Mouse (Mus musculus): ENCODE data around the gene Gm10491.
"Not testable (repeated sequence)": the region's sequence is repeated elsewhere in the genome, so short reads cannot be mapped to it uniquely, and the experiment has no call there.

The Gm10491 gene

DNA sequence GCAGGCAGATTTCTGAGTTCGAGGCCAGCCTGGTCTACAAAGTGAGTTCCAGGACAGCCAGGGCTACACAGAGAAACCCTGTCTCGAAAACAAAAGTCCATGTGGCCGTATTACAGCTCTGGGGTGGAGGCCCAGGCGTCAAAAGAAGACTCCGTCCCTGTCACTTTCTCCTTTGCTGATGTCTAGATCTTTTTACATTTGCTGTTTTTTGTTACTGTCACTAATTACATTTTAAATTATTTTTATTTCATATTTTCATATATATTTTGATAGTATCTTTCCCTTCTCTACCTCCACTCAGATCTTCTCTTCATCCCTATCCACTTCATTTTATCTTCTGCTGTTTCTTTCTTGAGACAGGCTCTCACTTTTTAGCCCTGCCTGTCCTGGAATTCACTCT, at the start of gene Gm10491:
Gene Gm10491, minus strand, starts transcription at position 101 of the 400 bp plus-strand sequence.
- DNase-seq (ENCODE audit: low read depth), result no peak

DNA sequence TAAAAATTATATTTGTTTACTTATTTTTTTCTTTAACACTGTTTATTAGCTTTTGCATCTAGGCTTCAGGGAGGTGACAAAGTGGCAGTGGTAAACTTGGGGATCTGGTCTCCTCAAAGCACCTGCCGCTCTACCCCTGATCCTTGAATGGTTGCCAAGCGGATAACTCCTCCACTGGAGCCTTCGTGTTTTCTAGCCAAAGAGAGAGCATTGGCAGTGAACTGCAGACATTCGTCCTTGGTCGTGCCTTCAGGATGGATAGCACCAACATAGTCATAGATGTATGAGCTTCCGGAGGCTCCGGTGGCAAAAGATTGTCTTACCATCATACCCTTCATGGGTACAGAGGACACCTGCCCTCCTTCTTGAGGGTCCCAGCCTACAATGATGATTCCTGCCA, 42.5 kb upstream of the Gm10491 start:
- DNase-seq (ENCODE audit: low read depth), result no peak

DNA sequence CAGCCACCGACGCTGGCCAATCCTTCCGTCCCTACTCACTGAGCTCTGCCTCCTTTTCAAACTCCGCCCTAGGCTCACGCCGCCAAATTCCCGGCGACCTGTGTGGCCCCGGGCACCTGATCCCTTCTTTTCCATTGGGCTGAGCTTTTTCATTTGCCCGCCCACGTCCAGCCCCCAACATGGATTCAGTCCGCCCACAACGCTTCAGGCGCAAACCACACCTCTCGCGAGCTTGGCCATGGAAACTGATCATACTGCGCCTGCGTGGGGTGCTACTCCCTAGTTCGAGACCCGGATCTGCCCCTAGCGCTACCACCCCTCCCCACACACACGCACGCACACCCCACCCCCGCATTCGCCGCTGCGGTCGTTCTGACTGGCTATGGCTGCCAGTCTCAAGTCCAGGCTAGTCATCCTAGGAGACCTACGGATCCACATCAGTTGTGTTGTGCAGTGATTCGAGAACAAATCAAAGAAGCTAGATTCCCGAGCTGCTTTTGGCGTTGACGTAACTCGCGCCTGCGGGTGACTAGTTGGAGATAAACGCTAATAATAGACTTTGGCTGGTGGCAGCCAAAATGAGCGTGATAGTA, 40.4 kb upstream of the Gm10491 start:
- DNase-seq (ENCODE audit: low read depth), result peak; percentile 86

DNA sequence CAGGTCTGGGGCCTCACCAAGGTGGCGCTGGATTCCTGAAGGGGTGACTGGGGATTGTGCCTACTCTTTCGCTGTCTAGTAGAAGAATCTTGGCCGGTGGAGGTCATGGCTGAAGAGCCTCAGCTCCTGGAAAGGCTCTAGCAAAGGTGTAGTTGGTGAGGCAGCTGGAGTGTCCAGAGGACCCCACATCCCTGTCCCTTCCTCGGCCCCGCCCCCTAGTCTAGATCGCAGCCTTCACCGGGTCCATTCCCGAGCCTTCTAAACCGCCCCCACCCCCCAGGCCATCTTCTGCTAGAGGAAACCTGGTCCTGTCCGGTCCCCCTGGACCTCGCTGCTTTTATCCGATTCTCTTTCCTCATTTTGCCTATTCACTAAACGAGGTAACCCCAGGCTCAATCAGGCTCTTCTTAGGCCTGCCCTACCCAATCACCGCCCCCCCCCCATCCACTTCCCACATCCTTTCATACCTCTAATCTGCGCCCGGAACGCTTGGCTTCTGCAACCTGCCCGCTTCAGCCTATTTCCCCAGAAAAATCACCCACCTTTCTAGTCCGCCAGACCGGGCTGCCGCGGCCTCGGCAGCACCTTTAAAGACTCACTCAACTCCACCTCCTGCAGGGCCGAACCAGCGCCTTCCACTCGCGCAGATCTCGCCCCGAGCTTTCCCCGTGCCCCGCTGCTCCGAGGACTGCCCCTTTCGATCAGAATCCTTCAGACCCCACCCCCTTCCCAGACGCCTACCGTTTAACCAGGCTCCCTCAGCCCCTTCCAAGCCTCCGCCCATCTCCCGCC, 39.7 kb upstream of the Gm10491 start, which contains the start of gene Hdac6:
Gene Hdac6, minus strand, starts transcription at position 782 of the 792 bp plus-strand sequence.
- DNase-seq (ENCODE audit: low read depth), result no peak

DNA sequence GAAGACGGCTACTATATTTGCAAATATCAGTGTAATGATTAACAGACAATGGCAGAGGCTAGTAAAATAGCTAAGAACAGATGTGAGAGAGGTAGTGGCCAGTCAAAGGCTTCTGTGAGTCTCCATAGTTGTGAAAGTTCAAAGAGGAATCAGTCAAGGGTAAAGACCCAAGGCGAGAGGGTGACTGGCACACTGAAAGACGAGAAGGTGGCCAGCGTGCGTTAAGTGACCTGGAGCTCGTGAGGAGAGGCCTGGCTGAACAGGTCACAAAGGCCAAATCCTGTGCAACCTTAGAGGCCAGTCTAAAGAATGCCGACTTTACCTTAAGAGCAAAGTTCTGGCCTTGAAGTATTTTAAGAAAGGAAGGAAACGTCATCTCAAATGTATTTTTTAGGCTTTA, 38.0 kb upstream of the Gm10491 start:
- DNase-seq (ENCODE audit: low read depth), result no peak

DNA sequence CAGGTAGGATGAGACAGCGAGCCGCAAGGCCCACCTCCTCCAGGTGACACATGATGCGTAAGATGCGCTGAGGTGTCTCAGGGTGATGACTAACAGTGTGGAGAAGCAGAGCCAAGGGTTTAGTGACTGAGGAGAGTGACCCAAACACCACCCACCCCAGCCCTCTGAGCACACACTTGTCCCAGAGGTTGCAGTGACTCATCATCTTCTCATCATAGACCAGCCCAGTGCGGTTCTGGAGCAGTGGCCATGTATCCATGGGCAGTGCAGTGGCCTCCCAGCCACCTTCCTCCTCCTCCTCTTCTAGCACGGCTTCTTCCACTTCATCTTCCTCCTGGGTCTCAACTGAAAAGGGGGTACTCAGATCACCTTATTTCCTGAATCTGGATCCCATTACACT, 30.0 kb upstream of the Gm10491 start:
- DNase-seq (ENCODE audit: low read depth), result no peak

DNA sequence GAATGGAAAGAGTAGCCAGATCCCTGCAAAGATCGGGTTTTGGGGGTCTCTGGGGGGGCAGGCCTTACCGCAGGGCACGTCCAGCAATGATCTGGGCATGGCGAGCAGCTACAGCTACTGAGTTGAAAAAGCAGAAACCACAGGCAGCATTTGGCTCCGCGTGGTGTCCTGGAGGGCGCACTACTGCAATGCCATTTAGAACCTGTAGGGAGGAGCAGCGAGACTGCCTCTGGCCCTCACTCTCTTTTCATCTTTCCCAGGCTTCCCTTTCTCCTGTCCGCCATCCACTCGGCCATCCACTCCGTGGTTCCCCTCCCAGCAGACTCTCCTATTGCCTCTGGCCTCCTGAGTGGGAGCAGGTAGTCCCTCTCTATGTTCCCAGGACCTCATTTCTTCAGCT, 29.2 kb upstream of the Gm10491 start:
- DNase-seq (ENCODE audit: low read depth), result no peak

DNA sequence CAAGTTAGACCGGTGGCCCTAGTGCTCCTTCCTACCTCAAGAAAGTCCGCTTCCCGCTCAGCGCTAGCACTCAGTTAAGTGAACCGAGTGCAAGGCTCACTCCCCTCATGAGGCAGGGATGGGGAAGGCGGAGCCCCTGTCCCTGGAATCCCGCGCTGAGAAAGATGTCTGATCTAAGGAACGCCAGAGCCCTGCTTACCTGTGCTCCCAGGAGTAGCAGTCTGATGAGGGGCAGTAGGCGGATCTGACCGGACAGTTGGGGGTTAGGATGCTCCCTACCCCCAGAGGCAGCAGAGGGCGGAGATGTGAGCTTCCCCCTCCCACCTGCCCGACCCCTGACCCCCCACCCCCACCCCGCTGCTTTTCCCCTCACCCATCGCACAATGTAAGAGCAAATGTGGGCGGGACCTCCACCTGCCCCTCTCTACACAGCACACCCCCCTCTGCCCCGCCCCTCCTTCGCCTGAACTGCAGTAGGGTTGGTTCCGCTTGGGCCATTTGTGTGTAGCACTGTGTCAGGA, 20.7 kb upstream of the Gm10491 start, which contains the start of gene Eras:
Gene Eras, minus strand, starts transcription at position 338 of the 521 bp plus-strand sequence.
- DNase-seq (ENCODE audit: low read depth), result no peak

DNA sequence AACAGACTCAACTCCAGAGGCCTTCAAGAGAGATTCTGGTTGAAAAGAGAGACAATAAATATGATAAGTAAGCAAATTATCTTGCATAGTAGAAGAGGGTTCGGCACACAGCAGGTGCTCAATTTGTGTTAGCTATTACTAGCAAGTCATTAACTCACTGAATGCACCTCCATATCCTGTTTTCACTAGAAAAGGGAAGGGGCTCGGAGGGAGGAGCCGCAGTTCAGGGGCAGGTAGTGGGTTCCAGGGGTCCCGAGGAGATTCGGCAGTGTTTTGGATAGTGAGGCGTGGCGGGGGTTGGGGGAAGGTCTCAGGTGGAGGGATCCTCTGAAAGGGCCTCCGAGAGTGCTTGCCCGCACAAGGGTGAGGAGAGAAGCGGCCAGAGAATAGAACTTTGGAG, 19.5 kb upstream of the Gm10491 start:
- no peak for DNase-seq (ENCODE audit: low read depth)

DNA sequence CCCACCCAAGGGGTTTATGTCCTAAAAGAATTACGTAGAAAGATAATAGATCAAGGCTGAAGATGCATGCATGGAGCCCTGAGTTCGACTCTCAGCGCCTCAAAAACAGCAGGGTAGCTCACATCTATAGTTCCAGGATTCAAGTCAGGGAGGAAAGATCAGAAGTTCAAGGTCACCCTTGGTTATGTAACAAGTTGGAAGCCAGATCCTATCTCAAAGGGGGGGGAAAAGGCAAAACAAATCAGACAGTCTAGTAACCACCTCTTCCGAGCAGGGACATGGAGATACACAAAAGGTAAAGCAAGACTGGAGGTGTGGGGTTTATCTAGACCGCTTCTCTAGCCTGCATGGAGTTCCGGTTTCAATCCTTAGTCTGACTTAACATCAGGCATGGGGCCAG, 18.6 kb upstream of the Gm10491 start:
- DNase-seq (ENCODE audit: low read depth), result no peak

DNA sequence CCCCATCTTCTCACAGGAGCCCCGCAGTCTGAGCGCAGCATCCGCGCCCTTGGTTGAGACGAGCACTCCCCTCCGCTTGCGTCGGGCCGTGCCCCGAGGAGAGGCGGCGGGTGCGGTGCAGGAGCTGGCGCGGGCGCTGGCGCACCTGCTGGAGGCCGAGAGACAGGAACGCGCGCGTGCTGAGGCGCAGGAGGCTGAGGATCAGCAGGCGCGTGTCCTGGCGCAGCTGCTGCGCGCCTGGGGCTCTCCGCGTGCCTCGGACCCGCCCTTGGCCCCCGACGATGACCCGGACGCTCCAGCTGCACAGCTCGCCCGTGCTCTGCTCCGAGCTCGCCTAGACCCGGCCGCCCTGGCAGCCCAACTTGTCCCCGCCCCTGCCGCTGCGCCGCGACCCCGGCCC, 14.4 kb upstream of the Gm10491 start:
- DNase-seq (ENCODE audit: low read depth), result no peak

DNA sequence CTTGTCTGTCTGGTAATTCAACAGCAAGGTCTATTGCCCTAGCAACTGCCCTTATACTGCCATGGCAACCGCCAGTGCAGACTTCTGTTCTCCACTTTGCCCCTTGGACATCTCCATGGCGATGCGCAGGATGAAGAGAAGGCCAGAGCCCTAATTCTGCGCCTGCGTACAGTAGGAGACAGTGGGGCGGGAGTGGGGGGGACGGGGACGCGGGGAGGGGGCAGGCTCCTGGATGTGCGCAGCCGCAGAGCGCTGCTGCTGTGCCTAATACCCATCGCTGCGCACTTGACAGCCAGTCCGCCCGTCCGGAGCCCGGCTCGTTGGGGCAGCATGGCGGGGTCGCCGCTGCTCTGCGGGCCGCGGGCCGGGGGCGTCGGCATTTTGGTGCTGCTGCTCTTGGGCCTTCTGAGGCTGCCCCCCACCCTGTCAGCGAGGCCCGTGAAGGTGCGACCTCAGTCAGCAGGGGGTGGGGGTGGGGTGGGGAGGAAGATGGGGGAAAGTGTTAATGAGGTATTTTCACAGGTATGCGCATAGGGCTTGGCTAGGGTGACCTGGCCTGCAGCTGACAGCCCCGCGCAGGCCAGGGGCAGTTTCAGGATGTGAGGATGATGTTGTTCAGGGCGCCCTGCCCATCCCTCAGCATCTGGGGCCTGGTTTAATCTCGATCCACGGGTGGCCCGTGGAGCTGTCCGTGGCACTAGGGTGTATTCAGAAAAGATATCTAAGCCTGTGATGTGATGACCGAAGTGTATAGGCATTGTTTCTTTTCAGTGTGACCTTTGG, 12.2 kb upstream of the Gm10491 start, which contains the start of gene Pcsk1n:
Gene Pcsk1n, plus strand, starts transcription at position 222 of the 783 bp plus-strand sequence.
- no peak for DNase-seq (ENCODE audit: low read depth)

DNA sequence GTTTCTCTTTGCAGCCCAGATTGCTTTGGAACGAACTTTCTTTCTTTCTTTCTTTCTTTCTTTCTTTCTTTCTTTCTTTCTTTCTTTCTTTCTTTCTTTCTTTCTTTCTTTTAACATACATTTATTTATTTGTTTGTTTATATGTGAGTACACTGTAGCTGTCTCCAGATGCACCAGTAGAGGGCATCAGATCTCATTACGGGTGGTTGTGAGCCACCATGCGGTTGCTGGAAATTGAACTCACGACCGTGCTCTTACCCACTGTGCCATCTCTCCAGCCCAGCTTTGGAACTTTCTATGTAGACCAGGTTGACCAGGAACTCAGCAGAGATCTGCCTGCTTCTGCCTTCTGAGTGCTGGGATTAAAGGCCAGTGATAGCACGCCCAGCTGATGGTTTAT, 10.3 kb upstream of the Gm10491 start:
- DNase-seq (ENCODE audit: low read depth), result not testable (repeated sequence)

DNA sequence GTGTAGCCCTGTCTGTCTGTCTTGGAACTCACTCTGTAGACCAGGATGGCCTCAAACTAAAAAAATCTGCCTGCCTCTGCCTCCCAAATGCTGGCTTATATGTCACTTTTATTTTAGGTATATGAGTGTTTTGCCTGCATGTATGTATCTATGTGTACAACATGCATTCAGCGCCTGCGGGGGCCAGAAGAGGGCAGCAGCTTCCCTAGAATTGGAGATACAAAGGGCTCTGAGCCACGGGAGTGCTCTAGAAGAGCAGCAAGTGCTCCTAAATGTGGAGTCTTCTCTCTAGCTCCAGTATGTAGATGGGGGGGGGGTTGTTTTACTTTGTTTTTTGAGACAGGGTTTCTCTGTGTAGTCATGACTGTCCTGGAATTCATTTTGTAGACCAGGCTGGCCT, 8.0 kb upstream of the Gm10491 start:
- not testable (repeated sequence) for DNase-seq (ENCODE audit: low read depth)

DNA sequence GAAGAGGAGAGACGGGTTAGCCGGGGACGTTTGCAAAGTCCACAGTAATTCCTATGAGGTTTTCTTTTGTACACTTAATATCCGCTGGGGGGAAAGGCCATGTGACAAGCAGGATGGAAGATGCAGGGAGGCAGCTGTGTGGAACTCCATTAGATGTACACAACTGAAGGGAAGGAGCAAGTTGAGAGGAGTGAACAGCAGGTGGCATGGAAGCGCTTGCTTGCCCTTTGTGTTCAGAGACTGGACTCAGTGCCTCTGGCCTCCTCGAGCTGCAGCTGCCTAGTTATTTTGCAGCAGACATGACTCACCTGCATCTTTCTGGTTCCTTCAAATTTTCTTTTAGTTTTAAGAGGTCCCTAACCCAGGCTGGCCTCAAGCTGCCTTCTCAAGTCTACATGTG, 2.8 kb upstream of the Gm10491 start:
- no peak for DNase-seq (ENCODE audit: low read depth)

DNA sequence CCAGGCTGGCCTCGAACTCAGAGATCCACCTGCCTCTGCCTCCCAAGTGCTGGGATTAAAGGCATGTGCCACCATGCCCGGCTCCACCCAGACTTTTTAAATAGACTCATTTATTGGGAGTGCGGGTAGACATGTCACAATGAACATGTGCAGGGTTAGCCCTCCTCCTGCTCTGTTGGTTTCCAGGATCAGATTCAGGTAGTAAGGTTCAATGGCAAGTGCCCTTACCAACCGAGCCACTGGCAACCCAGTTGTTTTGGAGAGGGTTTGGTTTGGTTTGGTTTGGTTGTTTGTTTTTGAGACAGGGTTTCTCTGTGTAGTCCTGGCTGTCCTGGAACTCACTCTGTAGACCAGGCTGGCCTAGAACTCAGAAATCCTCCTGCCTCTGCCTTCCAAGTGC, 1.6 kb upstream of the Gm10491 start, which contains the start of gene Gm10490:
Gene Gm10490, plus strand, starts transcription at position 301 of the 400 bp plus-strand sequence.
- not testable (repeated sequence) for DNase-seq (ENCODE audit: low read depth)

DNA sequence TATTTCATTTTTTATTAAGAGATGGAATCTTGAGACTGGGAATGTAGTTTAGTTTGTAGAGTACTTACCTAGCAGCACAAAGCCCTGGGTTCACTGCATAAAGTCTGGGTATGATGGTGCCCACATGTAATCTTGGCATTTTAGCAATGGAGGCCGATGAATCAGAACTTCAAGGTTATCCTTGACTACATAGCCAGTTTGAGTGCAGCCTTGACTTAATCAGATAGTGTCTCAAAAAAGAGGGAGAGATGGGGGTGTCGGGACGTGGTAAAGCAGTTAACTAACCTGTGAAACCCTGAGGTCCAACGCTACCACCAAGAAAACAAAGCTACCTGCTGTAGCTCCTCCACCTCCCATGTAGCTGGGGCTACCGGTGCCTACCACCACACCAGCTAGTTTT, 3.2 kb downstream of the Gm10491 start:
- DNase-seq (ENCODE audit: low read depth), result no peak

DNA sequence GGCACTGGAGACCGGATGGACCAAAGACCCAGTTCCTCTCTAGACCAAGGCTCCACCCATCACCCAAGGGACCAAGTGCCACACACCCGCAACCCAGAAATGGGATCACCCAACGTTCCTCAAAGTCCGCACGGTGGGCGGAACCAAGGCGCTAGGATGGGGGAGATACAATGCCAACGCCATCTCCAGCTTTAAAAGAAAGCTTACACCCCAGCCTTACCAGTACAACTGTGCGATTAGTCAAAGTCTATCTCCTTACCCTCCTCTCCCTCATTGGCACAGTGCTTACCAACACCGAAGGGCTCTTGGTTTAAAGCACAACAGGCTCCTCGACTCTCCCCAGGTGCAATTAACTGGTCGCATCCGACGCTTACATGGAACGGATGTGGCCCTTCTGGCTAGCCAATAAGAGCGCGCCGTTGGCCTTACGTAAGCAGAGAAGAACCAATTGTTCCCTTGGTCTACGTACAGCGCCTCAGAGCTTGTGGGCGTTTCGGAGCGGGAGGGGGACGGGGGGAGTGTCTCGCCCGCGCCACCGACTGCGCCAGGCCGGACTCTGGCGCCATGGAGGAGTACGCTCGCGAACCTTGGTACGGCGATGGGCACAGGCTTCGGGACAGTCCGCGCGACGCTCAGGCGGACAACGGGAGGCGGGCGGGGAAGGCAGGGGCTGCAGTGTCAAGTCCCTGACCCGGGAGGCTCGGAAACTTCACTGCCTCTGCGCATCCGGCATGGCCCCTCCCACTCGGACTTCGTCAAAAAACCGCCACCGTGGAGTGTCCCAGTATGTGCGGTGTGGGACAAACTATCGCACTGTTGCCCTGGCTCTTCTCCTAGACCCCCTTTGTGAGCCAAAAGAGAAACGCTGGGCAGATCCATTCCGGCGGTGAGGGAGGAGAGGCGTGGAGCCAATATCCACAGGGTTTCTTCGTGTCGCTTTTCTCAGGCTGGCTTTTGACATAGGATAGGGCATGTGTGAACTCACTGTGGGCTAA, 8.5 kb downstream of the Gm10491 start, which contains the start of the genes Pqbp1 and Timm17b:
Gene Pqbp1, minus strand, starts transcription at position 390 of the 995 bp plus-strand sequence.
Gene Timm17b, plus strand, starts transcription at position 478 of the 995 bp plus-strand sequence.
- peak; percentile 80 for DNase-seq (ENCODE audit: low read depth)

DNA sequence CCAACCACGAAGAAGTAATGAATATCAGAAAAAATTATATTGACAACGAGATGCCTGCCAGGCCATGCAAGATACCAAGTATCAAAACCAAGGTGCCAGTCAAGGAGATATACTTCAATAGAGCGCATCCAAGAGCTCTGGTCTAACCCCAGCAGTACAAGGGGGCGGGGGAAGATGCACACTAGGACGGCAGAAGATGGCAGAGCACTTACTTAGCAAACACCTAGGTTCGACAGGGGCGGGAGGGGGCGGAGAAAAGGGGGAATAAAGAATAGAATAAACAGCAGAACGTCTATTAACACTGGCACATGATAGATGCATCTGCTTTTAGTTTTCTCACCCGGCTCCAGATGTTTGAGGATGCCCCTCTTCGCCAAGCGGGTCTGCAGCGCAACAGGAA, 9.4 kb downstream of the Gm10491 start:
- DNase-seq (ENCODE audit: low read depth), result no peak

DNA sequence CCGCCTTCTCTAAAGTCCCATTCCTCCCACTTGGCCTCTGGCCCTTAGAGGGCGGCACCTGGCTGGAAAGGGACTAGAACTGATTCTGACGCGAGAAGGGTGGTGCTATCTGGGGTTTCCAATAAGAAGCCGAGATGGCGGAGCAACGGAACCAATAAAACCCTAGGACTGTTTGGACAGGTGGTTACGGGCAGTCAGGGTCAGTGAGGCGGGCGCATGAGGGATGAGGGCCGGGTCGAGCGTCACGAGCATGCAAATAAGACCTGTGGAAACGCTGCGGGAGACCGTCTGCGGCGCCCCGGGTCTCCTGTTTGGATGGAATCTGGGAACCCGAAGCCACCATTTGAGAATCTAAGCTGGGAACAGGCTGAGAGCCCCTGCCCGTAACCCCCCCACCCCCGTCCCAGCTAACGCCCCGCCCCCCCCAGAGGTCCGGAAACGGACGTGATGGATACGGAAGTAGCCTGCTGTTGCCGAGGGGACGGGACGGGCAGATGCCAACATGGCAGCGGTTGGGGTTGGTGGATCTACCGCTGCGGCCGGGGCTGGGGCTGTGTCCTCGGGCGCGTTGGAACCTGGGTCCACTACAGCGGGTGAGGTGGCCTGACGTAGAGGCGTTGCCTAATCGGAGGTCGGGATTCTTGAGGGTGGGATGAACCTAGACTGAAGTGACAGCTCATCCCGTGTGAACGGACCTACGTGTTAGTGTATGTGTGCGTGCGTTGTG, 23.6 kb downstream of the Gm10491 start, which contains the start of gene Slc35a2:
Gene Slc35a2, plus strand, starts transcription at position 188 of the 727 bp plus-strand sequence.
- peak; percentile 75 for DNase-seq (ENCODE audit: low read depth)
